Mouse (Mus musculus) large intestine, adult 2 months (tissue): ENCODE results near the gene Gm11492. TPM values are rescaled to one million over a fixed set of nuclear protein-coding genes. Genes with fewer than 3 reads are reported as not detected.

Experiments
- DNase-seq: peaks from one replicate; pipeline ENCODE4 v3.0.0-alpha.2; 2012; ENCODE audit warnings: low read depth, low spot score
- WGBS: fragments of 180-500 bp; shearing (Covaris S2); methylation state at CpG from one replicate; pipeline ENCODE4 v1.1.7; 2018; 5-methylcytosine and 5-hydroxymethylcytosine counted together
- polyA plus RNA-seq: library from polyadenylated mRNA; depleted of rRNA; stranded (reverse); fragments of >200 nt; gene quantifications from 2 replicates; pipeline ENCODE4 v1.2.3, GENCODE M21; 2012

Gm11492 gene
- polyA plus RNA-seq, 1 experiment = not detected

- 2% methylated on average over 40 of the region's 40 CpGs for WGBS
- no peak for DNase-seq
Measured at GRCm38 (mm10) chr11:87578249-87578962, 12.0 kb downstream of the Gm11492 start.

GRCm38 (mm10) chr11:87578963-87579601 lies 12.6 kb downstream of the Gm11492 start:
- DNase-seq = no peak
- WGBS = 25% methylated on average over 10 of the region's 10 CpGs

GRCm38 (mm10) chr11:87579713-87580112 lies 13.3 kb downstream of the Gm11492 start:
- no peak for DNase-seq
- 65% methylated on average over 1 of the region's 1 CpGs for WGBS

- DNase-seq = no peak
Measured at GRCm38 (mm10) chr11:87580543-87581085, 14.2 kb downstream of the Gm11492 start.

GRCm38 (mm10) chr11:87581161-87581865 lies 14.9 kb downstream of the Gm11492 start:
- DNase-seq = no peak

More at GRCm38 (mm10) chr11:87580543-87581085, 14.2 kb downstream of the Gm11492 start:
- 59% methylated on average over 10 of the region's 10 CpGs for whole genome bisulfite sequencing

GRCm38 (mm10) chr11:87581933-87582710 lies 15.7 kb downstream of the Gm11492 start:
- no peak for DNase-seq
- 70% methylated on average over 8 of the region's 8 CpGs for WGBS

More at GRCm38 (mm10) chr11:87581161-87581865, 14.9 kb downstream of the Gm11492 start:
- 81% methylated on average over 12 of the region's 12 CpGs for WGBS

GRCm38 (mm10) chr11:87583291-87584034 lies 17.0 kb downstream of the Gm11492 start:
- no peak for DNase-seq
- WGBS = 75% methylated on average over 6 of the region's 6 CpGs

- no peak for DNase-seq
- WGBS = 69% methylated on average over 10 of the region's 10 CpGs
Measured at GRCm38 (mm10) chr11:87584711-87585505, 18.5 kb downstream of the Gm11492 start.

- DNase-seq = no peak
- WGBS = 87% methylated on average over 5 of the region's 5 CpGs
Measured at GRCm38 (mm10) chr11:87587211-87587874, 20.9 kb downstream of the Gm11492 start.

GRCm38 (mm10) chr11:87589605-87590004 lies 23.2 kb downstream of the Gm11492 start:
- 89% methylated on average over 8 of the region's 8 CpGs for WGBS

GRCm38 (mm10) chr11:87590841-87591525 lies 24.5 kb downstream of the Gm11492 start:
- no peak for DNase-seq
- WGBS = 1% methylated on average over 25 of the region's 25 CpGs

More at GRCm38 (mm10) chr11:87589605-87590004, 23.2 kb downstream of the Gm11492 start:
- no peak for DNase-seq

- peak; percentile 96 for DNase-seq
- under 1% methylated on average over 61 of the region's 61 CpGs for WGBS
Measured at GRCm38 (mm10) chr11:87591526-87592353, 25.3 kb downstream of the Gm11492 start, which contains the start of gene Mtmr4. TSS of gene Mtmr4 (plus strand) at chr11:87592162.

GRCm38 (mm10) chr11:87592354-87592695 lies 25.9 kb downstream of the Gm11492 start:
- DNase-seq = no peak
- WGBS = under 1% methylated on average over 15 of the region's 15 CpGs

- DNase-seq = no peak
- 11% methylated on average over 13 of the region's 13 CpGs for WGBS
Measured at GRCm38 (mm10) chr11:87592713-87593598, 26.5 kb downstream of the Gm11492 start.

- WGBS = 2% methylated on average over 34 of the region's 37 CpGs
- DNase-seq = peak; percentile 73
Measured at GRCm38 (mm10) chr11:87595327-87595841, 28.9 kb downstream of the Gm11492 start.
